Mouse (Mus musculus) kidney, adult 2 months (tissue): Measurements from ENCODE around the gene Dzank1. TPM values are rescaled to one million over a fixed set of nuclear protein-coding genes. Genes with fewer than 3 reads are reported as not detected.
A peak's percentile ranks its signal among the peaks of the same experiment; 100 is the strongest.

ENCODE experiments used
- DNase-seq: peaks from one replicate; pipeline ENCODE4 v3.0.0; 2021
- H3K27ac ChIP-seq: fragments of 200-500 bp; 2 replicates; pipeline ENCODE4 v1.5.1; 2012; ENCODE audit warnings: low read depth, low read length, control low read depth, inconsistent platforms; ENCODE audit not compliant: insufficient read depth
- H3K27me3 ChIP-seq: fragments of 200-500 bp; replicated peaks from 2 replicates; pipeline ENCODE4 v1.6.1; 2012; ENCODE audit warnings: mild to moderate bottlenecking, moderate library complexity, low read length, inconsistent platforms; ENCODE audit not compliant: control insufficient read depth, insufficient read depth
- H3K36me3 ChIP-seq: fragments of 200-500 bp; 2 replicates; pipeline ENCODE4 v1.6.1; 2012; ENCODE audit warnings: mild to moderate bottlenecking, moderate library complexity, low read length, inconsistent platforms; ENCODE audit not compliant: control insufficient read depth, insufficient read depth
- H3K4me1 ChIP-seq: fragments of 200-500 bp; 2 replicates; pipeline ENCODE4 v1.6.1; 2011; ENCODE audit warnings: low read length; ENCODE audit not compliant: control insufficient read depth, insufficient read depth
- H3K4me3 ChIP-seq: fragments of 200-500 bp; 2 replicates; pipeline ENCODE4 v1.5.1; 2011; ENCODE audit warnings: mild to moderate bottlenecking, low read depth, low read length, control low read depth; ENCODE audit not compliant: insufficient read depth
- CTCF ChIP-seq: fragments of 200-500 bp; conservative IDR thresholded peaks from 2 replicates; pipeline ENCODE4 v1.5.1; 2011; ENCODE audit warnings: low read depth, mild to moderate bottlenecking, control low read depth, low read length, moderate library complexity, mixed read lengths; ENCODE audit not compliant: insufficient read depth, insufficient read length
- POLR2A ChIP-seq: fragments of 200-500 bp; IDR thresholded peaks from one replicate; pipeline ENCODE4 v1.6.1; 2011; ENCODE audit warnings: low read depth, low read length, control low read depth
- WGBS: fragments of 180-500 bp; shearing (Covaris S2); methylation state at CpG from one replicate; pipeline ENCODE4 v1.1.7; 2018; 5-methylcytosine and 5-hydroxymethylcytosine counted together
- polyA plus RNA-seq: library from polyadenylated mRNA; depleted of rRNA; stranded (reverse); fragments of >200 nt; gene quantifications from 2 replicates; pipeline ENCODE4 v1.2.3, GENCODE M21; 2012

Gene Dzank1
- polyA plus RNA-seq, 1 experiment, result 1.6 TPM

- TF ChIP-seq CTCF (no peak), POLR2A (no peak)
- Histone ChIP-seq H3K27ac (peak overlapping the region; percentile 99), H3K4me1 (peaks cover 24% of the 10 kb centered on the region), H3K27me3 (no peaks in the 10 kb centered on the region), H3K4me3 (no peak overlapping the region), H3K36me3 (peaks cover 9% of the 10 kb centered on the region; the same call in 1 of the 2 replicates)
- peak; percentile 91 for DNase-seq
- WGBS, result 10% methylated on average over 1 of the region's 1 CpGs
These were observed 18.3 kb upstream of the Dzank1 start for GRCm38 (mm10) chr2:144545481-144545880.

GRCm38 (mm10) chr2:144545061-144545460 is 17.8 kb upstream of the Dzank1 start:
- Histone ChIP-seq H3K4me3 (no peak overlapping the region), H3K27me3 (no peaks in the 10 kb centered on the region), H3K36me3 (peaks cover 9% of the 10 kb centered on the region; the same call in 1 of the 2 replicates), H3K27ac (peak overlapping the region; percentile 92), H3K4me1 (peaks cover 24% of the 10 kb centered on the region)
- DNase-seq, result peak; percentile 60
- TF ChIP-seq CTCF (no peak), POLR2A (no peak)
- WGBS, result 42% methylated on average over 2 of the region's 2 CpGs

- peak; percentile 82 for DNase-seq
- Histone ChIP-seq H3K36me3 (peaks cover 9% of the 10 kb centered on the region; the same call in 1 of the 2 replicates), H3K4me3 (no peak overlapping the region), H3K4me1 (peaks cover 24% of the 10 kb centered on the region), H3K27me3 (no peaks in the 10 kb centered on the region), H3K27ac (peak overlapping the region; percentile 92)
- TF ChIP-seq CTCF (no peak), POLR2A (no peak)
- WGBS, result 27% methylated on average over 6 of the region's 6 CpGs
These were observed 17.4 kb upstream of the Dzank1 start for GRCm38 (mm10) chr2:144544630-144545029.

GRCm38 (mm10) chr2:144543670-144544069 is 16.5 kb upstream of the Dzank1 start:
- H3K36me3 ChIP-seq, result peaks cover 10% of the 10 kb centered on the region; the same call in 1 of the 2 replicates
- no peak for TF ChIP-seq CTCF
- TF ChIP-seq POLR2A, result no peak
- 70% methylated on average over 6 of the region's 6 CpGs for WGBS
- peak overlapping the region; percentile 92 for H3K27ac ChIP-seq
- H3K4me1 ChIP-seq, result peaks cover 24% of the 10 kb centered on the region
- H3K27me3 ChIP-seq, result no peaks in the 10 kb centered on the region
- DNase-seq, result no peak
- H3K4me3 ChIP-seq, result no peak overlapping the region

- no peak overlapping the region for H3K4me3 ChIP-seq
- TF ChIP-seq CTCF (no peak), POLR2A (no peak)
- no peaks in the 10 kb centered on the region for H3K27me3 ChIP-seq
- H3K36me3 ChIP-seq, result peaks cover 18% of the 10 kb centered on the region
- H3K27ac ChIP-seq, result no peak overlapping the region
- H3K4me1 ChIP-seq, result peaks cover 19% of the 10 kb centered on the region
- DNase-seq, result no peak
- 89% methylated on average over 4 of the region's 4 CpGs for WGBS
These were observed 14.0 kb upstream of the Dzank1 start for GRCm38 (mm10) chr2:144541246-144541645.

GRCm38 (mm10) chr2:144537123-144537522 is 9.9 kb upstream of the Dzank1 start:
- H3K27me3 ChIP-seq, result no peaks in the 10 kb centered on the region
- WGBS, result 57% methylated on average over 7 of the region's 7 CpGs
- peaks cover 25% of the 10 kb centered on the region for H3K36me3 ChIP-seq
- DNase-seq, result peak; percentile 71
- H3K27ac ChIP-seq, result no peak overlapping the region
- no peak overlapping the region for H3K4me3 ChIP-seq
- TF ChIP-seq CTCF (no peak), POLR2A (no peak)
- H3K4me1 ChIP-seq, result no peaks in the 10 kb centered on the region; the same call in 1 of the 2 replicates

- no peak for DNase-seq
- under 1% methylated on average over 25 of the region's 25 CpGs for WGBS
- peak overlapping the region; percentile 88 for H3K4me3 ChIP-seq
- no peak for TF ChIP-seq POLR2A
- TF ChIP-seq CTCF, result no peak
- no peaks in the 10 kb centered on the region for H3K27me3 ChIP-seq
- H3K27ac ChIP-seq, result peak overlapping the region; percentile 90
- H3K4me1 ChIP-seq, result peaks cover 2% of the 10 kb centered on the region; the same call in 1 of the 2 replicates
- peaks cover 2% of the 10 kb centered on the region; the same call in 1 of the 2 replicates for H3K36me3 ChIP-seq
These were observed 584 bp upstream of the Dzank1 start for GRCm38 (mm10) chr2:144527821-144528174.
